Comparison of ENCODE assay signal across 23 mouse cellular contexts in genomic region chr2:16031559-16031958, GRCm38 (mm10).
A peak's percentile ranks its signal among the peaks of the same experiment; 100 is the strongest.
DNase-seq lines count a peak whose midpoint lies in the region; TF ChIP-seq lines count a peak whose summit lies in the region.
"Had no signal": no experiment of that assay in that cellular context is flagged by ENCODE, and none has a peak within 500 bp of the region (broad histone marks: within the 10 kb centered on the region; RNA-seq: fewer than 3 reads in every experiment).

No protein-coding gene starts in this region.

- no peaks in the 10 kb centered on the region for H3K27me3 ChIP-seq in ES-Bruce4 (ENCODE audit: control insufficient read depth, insufficient read depth, low read length, poor library complexity, severe bottlenecking)
- H3K27me3 ChIP-seq: CH12.LX; embryonic facial prominence, embryonic 13.5 days; embryonic facial prominence, embryonic 15.5 days; forebrain, embryonic 12.5 days had no signal

- no peak overlapping the region for H3K4me3 ChIP-seq in ES-Bruce4 (ENCODE audit: low read depth, low read length)
- H3K4me3 ChIP-seq in ES-E14 (ENCODE audit: insufficient read depth in 1 of 2, low read depth in 1 of 2, low read length in 2 of 2, poor library complexity in 1 of 2, severe bottlenecking in 1 of 2) = no peak overlapping the region
- H3K4me3 ChIP-seq: embryonic facial prominence, embryonic 13.5 days; embryonic facial prominence, embryonic 15.5 days; erythroblast, embryonic 14.5 days; forebrain, embryonic 10.5 days; forebrain, embryonic 12.5 days had no signal

- DNase-seq in embryo, embryonic 10.5 days (ENCODE audit: low spot score) = peak; percentile 1
- DNase-seq in embryo, embryonic 9.5 days (ENCODE audit: extremely low spot score) = no peak
- DNase-seq in ES-E14 (ENCODE audit: low read depth, low spot score) (no peak), ZHBTc4 (ENCODE audit: low read depth, low spot score) (peak; percentile 19)
- DNase-seq in gastrocnemius, postnatal 25 days = no peak
- DNase-seq in testis, postnatal 14 days (ENCODE audit: low spot score) = no peak
- DNase-seq: adrenal gland, adult 2 months; adrenal gland, postnatal 10 days; adrenal gland, postnatal 25 days; B cell, adult 2 months; cerebellum, adult 11 months; cerebellum, adult 18-20 months; cerebellum, adult 8-10 months; cerebellum, adult 9-11 months; cerebellum, postnatal 14 days; cerebellum, postnatal 36 days had no signal

- H3K4me1 ChIP-seq in ES-Bruce4 (ENCODE audit: control insufficient read depth, insufficient read depth, low read length) (no peaks in the 10 kb centered on the region), ES-E14 (ENCODE audit: control insufficient read depth in 2 of 2, insufficient read depth in 2 of 2, low read length in 2 of 2, poor library complexity in 1 of 2) (no peaks in the 10 kb centered on the region)
- H3K4me1 ChIP-seq: embryonic facial prominence, embryonic 13.5 days; embryonic facial prominence, embryonic 15.5 days had no signal

- peaks cover 14% of the 10 kb centered on the region for H3K9me3 ChIP-seq in ES-Bruce4 (replicated peaks; ENCODE audit: control insufficient read depth, insufficient read depth, low read length, poor library complexity, severe bottlenecking)
- no peaks in the 10 kb centered on the region; the same call in 1 of the 2 replicates for H3K9me3 ChIP-seq in ES-E14 (ENCODE audit: control insufficient read depth, insufficient read depth, low read depth, low read length)
- H3K9me3 ChIP-seq: embryonic facial prominence, embryonic 13.5 days; embryonic facial prominence, embryonic 15.5 days; forebrain, embryonic 10.5 days; forebrain, embryonic 12.5 days had no signal

- H3K27ac ChIP-seq in ES-Bruce4 (ENCODE audit: insufficient read depth, low read length) = peak overlapping the region; percentile 44; the same call in 1 of the 2 replicates
- peak overlapping the region; percentile 36; the same call in 1 of the 2 replicates for H3K27ac ChIP-seq in ES-E14 (ENCODE audit: insufficient read depth, low read depth, low read length, poor library complexity, severe bottlenecking)
- H3K27ac ChIP-seq: embryonic facial prominence, embryonic 13.5 days; embryonic facial prominence, embryonic 15.5 days; forebrain, embryonic 10.5 days; forebrain, embryonic 12.5 days had no signal

- TF ChIP-seq POLR2A in ES-Bruce4 (IDR thresholded peaks at IDR 0.05; ENCODE audit: insufficient read depth, low read length) = no peak

- no peak for TF ChIP-seq CTCF in ES-Bruce4 (IDR thresholded peaks at IDR 0.05; ENCODE audit: low read depth, low read length)

- H3K36me3 ChIP-seq in ES-Bruce4 (ENCODE audit: control insufficient read depth, insufficient read depth, low read length, poor library complexity, severe bottlenecking) (no peaks in the 10 kb centered on the region), ES-E14 (ENCODE audit: control insufficient read depth, insufficient read depth, low read length, poor library complexity, severe bottlenecking) (peaks cover 4% of the 10 kb centered on the region; the same call in 1 of the 2 replicates)
- H3K36me3 ChIP-seq: embryonic facial prominence, embryonic 13.5 days; embryonic facial prominence, embryonic 15.5 days; forebrain, embryonic 10.5 days; forebrain, embryonic 12.5 days had no signal

- TF ChIP-seq EP300 in ES-Bruce4 (IDR thresholded peaks at IDR 0.05; ENCODE audit: insufficient read depth, low read depth, low read length) = no peak

- in situ Hi-C loops in ES-E14 (cut with MboI; ENCODE audit: low sequenced_read_pairs in 2 of 2, unreplicated experiment in 2 of 2) = no loop called here

- H3K9ac ChIP-seq in ES-Bruce4 (ENCODE audit: low read depth, poor library complexity, severe bottlenecking) = no peak overlapping the region
- H3K9ac ChIP-seq in ES-E14 (ENCODE audit: insufficient read depth, low read depth, low read length, poor library complexity, severe bottlenecking) = no peak overlapping the region; the same call in 1 of the 2 replicates
- H3K9ac ChIP-seq: embryonic facial prominence, embryonic 13.5 days; embryonic facial prominence, embryonic 15.5 days; forebrain, embryonic 12.5 days had no signal

TF ChIP-seq in ES-E14, 5 proteins besides CTCF, POLR2A, EP300 and RAD21:
- peak; percentile 77 for TF ChIP-seq MAFK (IDR thresholded peaks at IDR 0.05; ENCODE audit: insufficient read depth, low read depth, low read length)
- no peak for TF ChIP-seq ZNF384 (IDR thresholded peaks at IDR 0.05; ENCODE audit: low read depth, low read length)

Comparison
In these comparisons a context has a peak if more than half of its experiments do, and no peak if none do; other contexts are left out.
1. DNase-seq: peak in embryo, embryonic 10.5 days (single experiment) and ZHBTc4 (single experiment); none in embryo, embryonic 9.5 days (single experiment), ES-E14 (single experiment), gastrocnemius, postnatal 25 days (single experiment) and testis, postnatal 14 days (single experiment).